Mouse (Mus musculus) testis, postnatal 10 days (tissue): ENCODE data around the gene Gm20388.

Experiments
- DNase-seq: peaks from one replicate; pipeline ENCODE4 v3.0.0; 2021; ENCODE audit warnings: low spot score

Gm20388 gene

DNA sequence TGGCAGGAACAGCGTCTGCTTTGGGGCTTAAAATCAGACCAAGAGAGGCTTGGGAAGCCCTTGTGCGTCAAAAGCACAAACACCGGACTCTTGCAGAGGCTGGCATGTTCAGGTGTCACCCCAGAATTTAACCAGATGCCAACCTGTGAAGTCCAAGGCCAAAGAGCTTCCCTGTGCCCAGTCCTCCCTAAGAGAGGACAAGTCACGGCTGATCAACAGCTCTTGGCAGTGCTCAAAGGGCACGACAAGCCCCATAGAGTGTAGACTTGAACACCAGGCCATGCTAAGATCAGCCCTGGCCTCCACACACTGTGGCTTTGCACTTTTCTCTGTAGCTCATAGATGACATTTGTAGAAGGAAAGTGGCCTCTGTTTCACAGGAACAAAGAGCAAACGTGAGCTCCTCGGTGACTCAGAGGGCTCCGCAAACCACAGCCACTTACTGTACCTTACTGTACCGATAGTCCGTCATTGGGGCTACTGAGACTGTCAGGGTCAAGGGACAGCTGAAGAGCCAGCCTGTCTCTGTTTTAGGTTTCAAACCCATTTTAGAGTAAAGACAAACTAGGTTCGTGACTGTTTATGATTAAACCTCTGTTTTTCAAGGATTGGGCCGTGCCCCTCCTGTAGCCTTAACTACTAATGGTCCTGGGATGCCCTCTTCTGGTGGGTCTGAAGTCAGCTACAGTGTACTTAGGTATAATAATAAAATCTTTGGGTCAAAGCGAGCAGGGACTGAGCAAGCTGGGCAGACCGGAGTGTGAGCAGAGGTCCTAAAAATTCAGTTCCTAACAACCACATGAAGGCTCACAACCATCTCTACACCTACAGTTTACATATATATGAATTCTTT, 2022.3 kb downstream of the Gm20388 start:
- DNase-seq, result no peak

DNA sequence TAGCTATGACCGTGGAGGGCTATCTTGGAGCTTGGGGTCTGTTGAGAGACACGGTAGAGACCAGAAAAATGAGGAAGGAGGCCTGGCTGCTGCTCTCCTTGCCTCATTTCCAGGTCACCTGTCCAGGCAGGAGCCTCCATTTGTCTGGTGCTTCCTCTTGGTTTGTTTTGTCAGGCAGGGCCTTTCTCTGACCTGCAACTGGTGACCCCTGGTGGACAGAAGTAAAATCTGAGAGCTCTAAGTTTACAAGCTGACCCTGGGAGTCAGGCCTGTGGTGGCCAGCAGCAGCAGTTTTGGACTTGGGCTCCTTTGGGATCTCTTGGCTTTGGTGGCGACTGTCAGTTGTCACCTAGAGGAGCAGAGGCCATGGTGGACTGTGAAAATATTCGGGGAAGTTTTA, 2023.9 kb downstream of the Gm20388 start:
- DNase-seq, result no peak

DNA sequence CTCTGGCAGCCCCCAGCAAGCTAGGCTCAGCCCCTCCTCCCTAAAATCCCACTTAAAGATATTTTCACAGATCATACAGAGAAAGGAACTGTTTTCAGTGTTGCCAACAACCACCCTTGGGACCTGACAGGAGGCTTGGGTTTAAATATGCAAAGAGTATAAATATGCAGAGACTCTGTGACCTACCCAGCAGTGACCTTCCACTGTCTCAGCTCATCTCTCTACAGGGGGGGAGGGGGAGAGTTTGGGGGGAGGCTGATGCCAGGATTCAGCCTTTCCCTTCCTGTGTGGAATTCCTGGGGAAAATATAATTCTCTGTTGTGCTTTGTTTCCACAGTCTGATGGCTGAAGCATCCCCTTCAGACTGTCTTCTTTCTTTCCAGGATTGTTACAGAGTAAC, 2024.3 kb downstream of the Gm20388 start:
- no peak for DNase-seq

DNA sequence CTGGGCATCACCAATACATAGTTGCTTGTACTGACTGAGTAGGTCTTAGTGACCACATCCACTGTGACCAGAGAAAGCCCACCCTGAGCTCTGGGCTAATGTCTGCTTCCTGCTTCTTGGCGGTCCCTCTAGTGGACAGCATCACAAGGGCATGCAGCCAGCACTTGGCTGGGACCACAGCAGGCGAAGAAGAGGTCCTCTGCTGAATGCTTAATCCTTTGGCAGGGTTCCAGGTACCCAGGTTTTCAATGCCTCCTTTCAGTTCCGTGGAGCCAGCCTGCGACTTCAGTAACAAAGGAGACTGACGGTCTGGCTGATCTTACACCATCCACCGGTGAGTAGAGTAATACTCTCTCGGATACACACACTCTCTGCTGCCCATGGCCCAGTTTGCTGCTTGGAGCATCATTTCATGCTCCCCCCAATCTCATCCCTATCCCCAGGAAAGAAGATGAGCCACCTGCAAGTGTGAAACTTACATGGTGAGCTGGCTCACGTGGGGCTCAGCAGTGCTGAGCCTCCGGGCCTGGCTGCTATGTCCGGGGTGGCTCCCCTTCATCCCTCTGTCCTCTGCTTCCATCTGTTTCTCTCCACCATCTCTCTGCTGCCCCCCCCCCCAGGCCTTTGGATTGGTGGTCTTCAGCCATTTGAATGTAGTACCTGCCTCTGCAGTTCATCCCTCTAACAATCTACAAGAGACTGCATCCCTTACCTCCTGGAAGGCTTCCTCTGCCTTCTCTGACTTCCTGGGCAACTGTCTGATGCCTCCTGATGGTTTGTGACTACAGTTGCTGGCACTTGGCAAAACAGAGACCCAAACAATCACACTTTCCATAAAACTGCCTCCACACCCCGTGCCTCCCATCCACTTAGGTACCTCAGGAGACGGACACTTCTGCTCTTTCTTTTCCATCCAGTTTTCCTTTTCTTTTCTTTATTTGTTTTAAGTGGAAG, 2025.0 kb downstream of the Gm20388 start:
- peak; percentile 73 for DNase-seq

DNA sequence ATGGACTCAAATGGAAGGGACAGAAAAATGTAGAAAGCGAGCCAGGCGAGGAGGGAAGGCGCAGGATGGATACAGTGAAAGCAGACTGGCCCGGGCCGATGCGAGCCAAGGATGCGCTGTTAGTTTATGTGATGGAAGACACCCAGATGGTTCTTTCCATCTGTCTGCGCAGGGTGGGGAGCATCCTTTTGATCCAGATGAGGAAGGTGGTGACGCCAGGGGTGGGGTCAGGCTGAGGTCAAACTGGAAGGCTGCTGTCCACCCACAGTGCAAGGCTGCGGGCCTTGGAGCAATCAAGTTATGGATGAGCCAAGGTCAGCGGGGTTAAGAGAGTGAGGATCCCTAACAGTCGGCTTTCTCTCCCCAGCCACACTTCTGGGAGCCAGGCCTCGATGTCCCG, 2025.8 kb downstream of the Gm20388 start:
- no peak for DNase-seq

DNA sequence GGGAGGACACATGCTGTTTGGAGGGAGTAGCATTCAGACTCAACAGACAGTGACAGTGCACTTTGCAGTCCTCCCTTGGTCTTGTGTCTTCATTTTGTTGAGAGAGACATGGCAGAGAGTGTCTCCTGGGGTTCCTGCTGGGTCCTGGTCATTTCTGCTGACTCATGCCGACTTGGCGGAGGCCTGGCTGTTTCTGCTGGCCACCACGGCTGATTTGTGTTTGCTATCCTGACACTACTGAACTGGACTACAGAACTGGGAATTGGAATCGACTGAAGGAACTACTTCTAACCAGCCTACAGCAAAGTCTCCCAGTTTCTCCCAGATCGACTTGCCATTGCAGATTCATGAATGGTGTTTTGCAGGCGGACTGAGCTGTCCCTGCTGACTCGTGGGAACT, 2028.1 kb downstream of the Gm20388 start:
- no peak for DNase-seq

DNA sequence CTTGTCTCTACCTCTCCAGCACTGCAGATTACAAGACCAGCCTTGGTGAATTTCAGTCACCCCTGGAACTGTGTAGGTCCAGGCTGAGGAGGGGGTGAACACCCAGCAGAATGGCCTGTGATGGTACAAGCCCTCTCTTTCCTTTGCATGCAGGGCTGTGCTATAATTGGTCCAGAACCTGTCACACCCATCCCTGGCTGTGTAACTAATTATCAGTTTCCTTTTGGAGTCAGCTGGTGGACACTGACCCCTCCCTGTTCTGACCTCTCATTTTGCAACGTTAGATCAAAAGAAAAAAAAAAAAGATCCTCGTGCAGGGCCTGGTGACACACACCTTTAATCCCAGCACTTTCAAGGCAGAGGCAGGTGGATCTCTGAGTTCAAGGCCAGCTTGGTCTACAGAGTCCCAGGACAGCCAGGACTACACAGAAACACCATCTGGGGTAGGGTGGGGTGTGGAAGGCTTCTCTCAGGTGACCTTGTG, 2032.5 kb downstream of the Gm20388 start:
- no peak for DNase-seq

DNA sequence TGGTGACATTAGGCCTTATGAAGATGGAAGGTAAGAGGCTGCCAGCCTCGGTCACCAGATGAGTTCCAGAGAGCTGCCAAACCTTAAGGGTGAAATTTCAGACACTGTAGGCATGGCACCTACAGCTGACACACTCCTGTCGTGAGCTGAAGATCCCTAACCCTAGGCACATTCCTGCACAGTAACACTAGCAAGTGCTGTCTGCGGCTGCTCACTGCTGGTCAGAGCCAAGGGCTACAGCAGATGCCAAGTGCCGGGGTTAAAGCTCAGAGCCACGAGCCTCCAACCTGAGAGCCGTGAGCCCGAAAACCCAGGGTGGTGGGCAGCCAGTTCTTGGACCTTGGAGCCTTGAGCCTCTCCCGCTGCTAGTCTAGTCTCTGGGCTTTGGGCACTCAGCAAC, 2033.1 kb downstream of the Gm20388 start:
- DNase-seq, result no peak

DNA sequence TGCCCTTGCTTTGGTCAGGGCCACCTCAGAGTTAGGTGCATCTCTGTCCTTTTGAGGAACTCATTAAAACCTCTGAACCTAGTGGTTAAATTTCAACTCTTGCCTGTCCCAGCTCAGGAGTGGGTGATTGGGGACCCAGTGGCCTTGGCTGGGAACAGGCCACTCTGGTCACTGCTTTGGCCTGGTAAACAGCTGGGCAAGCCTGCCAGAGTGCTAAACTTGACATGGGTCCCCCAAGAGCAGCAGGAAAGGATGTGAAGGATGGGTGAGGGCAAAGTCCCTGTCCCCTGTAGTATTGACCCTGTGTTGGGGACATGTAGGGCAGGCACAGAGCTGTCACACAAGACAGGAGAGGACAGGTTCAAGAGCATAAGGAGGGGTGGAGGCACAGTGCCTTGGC, 2034.2 kb downstream of the Gm20388 start, which contains the start of gene Car5a:
Gene Car5a (minus strand): TSS at position 74 of the 400 bp plus-strand sequence.
- no peak for DNase-seq

DNA sequence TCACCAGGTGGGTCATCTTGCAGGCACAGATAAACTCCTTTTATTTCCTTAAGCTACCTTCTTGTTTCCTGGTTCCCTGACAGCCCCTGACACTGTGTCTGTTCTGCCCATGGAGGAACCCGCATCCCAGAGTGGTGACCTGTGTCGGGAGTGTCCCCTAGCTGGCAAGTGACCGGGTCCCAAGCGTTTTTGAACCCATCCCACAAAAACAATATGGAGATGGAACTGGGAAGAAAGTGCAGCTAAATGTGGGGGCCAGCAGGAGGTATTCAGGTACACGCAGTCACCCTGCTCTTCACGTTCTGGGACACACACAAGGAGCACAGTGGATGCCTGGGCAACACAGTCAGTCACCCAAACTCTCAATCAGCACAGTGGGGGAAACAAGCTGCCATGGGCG, 2035.7 kb downstream of the Gm20388 start:
- no peak for DNase-seq

DNA sequence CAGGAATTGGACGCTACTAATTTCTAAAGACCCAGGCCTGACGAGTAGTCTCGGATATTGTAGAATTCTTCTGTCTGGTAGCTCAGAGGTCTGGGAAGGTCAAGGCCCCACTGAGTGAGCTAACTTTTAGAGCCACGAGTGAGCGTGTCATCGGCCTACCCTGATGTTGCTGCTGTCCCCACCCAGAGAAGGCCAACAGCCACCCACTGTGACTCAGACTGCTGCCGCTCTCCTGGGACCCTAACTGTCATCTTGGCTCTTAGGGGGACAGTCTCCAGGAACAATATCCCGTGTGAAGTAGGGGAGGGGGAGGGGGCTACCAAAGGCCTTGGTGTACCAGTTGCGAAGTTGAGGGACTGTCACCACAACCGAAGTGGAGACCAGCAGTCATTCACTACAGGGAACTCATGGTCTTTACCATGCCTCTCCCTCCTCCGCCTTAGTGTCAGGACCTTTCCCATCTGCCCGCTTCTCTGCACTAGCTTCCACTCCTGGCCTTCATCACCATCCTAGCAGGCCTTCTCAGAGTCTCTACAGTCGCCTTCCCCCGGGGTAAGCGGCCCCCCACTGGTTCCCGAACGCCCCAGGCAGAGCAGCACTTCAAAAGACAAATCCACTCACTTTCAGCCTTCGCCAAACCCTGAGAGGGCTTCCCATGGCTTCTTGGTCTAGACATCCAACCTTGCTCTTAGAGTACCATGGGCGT, 2036.6 kb downstream of the Gm20388 start:
- no peak for DNase-seq

DNA sequence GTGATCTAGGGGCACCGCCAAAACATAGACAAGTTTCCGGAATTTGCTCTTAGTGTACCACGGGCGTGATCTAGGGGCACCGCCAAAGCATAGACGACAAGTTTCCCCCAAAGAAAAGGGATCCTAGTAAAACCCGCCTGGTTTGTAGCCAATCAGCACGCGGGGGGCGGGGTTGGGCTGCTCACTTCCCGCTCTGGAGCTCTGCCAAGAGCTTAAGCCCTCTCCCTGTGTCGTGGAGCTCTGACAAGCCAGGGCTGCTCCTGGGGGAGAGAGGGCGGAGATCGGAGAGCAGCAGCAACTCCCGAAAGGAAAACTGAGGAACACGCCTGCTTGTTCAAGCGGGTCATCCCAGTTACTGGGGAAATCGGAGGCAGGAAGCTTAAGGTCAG, 2037.1 kb downstream of the Gm20388 start:
- DNase-seq, result peak; percentile 94

DNA sequence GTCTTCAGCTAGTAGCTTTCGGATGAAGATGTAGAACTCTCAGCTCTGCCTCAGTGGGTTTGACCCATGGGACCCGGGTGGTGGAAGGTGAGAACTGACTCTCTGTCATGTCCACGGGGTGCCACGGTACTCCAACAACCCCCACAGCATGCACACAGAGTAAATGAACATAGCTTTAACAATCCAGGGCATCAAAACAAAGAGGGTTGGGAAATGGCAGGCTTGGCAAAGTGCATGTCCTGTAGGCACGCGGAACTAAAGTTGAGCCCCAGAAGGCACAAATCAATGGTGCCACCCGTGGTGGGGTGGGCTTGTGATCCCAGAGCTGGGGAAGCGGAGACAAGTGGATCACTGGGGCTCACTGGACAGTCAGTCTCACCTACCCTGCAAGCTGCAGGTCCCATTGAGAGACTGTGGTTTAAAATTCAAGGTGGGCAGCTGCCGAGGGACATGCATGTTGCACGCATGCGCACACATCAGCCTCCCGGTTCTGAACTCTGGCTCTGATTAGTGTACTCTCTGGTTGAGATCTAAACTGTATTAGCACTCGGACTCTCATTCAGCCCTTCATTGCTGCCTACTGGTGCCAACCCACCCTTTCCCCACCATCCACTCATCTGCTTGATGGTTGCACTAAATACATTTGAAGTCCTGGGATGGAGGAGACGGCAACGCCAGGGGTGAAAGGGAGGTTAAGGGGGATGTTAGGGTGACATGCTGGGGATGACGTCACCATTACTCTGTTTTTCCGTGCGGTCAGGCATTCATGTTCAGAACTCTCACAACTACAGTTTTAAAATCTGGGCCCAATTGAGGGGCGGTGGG, 2037.9 kb downstream of the Gm20388 start:
- no peak for DNase-seq

DNA sequence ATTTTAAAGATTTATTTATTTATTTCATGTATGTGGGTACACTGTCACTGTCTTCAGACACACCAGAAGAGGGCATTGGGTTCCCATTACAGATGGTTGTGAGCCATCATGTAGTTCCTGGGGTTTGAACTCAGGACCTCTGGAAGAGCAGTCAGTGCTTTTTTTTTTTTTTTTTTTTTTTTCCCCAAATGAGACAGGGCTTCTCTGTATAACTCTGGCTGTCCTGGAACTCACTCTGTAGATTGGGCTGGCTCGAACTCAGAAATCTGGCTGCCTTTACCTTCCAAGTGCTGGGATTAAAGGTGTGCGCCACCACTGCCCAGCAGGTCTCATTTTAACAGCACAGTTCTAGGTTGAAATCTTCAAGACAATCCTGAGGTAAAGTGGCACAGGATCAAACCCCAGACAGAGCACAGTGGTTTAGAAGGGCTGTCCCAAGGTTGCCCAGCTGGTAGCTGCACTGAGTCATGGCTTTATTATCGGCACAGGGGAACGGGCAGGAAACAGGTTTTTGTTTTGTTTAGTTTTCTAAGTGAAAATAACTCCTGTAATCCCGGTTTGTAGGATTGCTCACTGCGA, 2038.7 kb downstream of the Gm20388 start, which contains the start of gene Banp:
Gene Banp (plus strand): TSS at position 529 of the 579 bp plus-strand sequence.
- no peak for DNase-seq

DNA sequence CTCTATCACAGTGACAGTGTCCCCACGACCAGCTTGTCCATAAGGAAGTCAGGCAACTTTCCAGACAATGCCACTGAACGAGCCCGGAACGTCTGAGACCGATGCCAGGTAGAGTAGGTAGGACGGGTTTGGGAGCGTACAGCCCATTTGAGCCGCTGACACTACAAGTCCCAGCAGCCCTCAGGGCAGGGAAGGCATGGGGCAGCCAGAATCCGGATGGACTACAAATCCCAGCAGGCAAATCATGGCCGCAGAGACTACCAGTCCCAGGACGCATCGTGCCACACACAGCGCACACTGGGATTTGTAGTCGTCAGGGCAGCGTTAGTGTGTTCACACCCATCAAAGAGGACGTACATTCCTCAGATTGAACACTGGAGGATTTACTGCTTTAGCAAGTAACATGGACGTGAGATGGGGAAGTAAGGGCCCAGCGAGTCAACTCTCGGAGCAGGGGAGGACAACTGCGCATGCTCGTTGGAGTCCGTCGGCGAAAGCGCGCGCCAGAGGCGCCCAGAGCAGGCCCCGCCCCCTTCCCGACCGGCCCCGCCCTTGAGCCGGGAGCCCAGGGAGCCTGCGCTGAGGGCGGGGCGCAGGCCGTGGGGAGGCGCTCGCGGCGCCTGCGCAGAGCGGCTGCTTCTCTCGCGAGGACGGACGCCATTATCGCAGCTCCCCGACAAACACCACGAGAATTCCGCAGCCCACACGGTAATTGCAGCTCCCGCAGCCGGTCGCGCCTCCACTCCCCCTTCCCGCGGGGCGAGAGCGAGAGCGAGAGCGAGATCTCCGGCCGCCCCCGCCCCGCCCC, 2039.5 kb downstream of the Gm20388 start:
- DNase-seq, result peak; percentile 100

DNA sequence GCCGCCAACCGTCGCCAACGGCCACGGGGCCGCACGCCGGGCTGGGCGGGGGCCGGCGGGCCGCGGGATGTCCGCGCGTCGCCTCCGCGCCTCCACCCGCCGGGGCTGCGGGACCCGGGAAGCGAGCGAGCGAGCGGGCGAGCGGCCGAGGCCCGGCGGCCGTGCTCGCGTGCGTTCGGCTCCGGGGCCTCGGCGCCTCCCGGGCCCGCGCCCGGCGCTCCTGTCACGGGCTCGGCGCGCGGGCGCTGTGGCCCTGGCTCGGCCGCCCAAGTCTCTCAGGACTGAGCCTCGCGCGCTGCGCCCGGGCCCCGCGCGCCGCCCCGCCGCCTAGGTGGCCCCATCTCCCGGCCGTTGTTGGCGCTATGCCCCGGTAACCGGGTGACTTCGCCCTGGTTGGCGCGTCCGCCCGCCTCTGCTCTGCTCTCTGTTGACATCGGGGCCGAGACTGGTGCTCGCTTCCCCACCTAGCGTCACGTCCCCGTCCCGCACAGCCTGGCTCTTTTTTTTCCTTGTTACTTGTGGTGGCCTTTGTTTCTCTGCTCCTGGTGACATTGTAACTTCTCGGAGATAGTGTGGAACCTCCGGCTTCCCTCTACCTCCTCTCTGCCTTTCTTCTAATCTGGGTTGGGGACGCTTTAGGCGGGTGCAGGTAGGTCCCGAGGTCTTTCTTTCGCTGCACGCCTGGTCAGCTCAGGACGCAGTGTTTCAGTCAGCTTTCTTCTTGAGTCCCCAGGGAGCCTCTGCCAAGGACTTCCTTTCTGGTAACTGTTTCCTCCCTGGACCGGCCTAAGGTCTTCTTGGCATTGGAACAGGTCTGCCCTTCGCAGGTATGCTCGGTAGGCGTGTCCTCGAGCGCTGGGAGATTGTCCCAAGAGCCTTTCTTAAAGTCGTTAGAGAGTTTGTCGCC, 2040.4 kb downstream of the Gm20388 start:
- peak; percentile 87 for DNase-seq

DNA sequence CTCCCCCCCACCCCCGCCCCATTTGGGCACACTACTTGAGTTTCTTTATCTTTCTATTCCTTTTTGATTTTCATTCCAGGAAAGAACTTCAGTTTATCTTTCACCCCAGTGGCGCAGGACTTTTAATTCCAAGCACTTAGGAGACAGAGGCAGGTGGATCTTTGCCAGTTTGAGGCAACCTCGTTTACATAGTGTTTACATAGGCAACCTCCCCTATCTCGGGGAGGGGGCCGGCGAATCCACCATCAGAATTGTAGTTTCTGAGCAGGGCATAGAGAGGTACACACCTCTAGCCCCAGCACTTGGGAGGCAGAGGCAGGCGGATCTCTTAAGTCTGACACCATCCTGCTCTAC, 2041.0 kb downstream of the Gm20388 start:
- DNase-seq, result no peak

DNA sequence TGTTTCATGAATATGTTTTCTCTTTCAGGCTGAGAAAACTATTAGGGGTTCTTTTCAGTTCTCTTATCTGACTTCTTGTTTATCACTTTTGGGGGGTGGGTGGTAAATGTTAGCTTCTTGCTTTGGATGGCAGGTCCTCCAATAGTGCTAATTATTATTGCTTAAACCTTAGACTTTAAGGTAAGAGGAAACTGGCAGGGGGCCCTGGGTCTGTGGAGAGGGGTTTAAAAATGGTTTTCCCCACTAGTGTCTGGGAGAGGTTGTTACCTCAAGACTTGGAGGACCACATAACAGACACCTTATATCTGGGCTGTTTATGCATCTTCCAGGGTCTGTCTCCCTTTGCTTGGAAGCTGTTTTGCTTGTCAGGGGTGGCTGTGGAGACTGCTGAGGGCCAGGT, 2041.5 kb downstream of the Gm20388 start:
- no peak for DNase-seq

DNA sequence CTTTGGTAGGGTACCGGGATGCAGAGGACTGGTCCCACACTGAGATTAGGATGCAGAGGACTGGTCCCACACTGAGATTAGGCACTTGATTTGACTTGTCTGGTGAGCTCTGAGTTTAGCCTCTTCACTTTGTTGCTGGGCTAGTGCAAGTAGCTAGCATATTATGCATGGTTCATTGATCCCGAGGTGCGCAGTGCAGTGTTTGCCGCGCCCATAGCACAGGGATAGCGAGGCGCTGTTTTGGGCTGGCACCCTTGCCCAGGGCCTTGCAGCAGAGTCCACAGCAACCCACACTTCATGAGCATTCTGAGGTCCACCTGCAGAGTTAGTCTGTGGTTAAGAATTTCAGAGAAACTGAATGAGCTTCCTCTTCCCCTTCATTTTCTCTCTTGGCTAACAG, 2042.2 kb downstream of the Gm20388 start:
- no peak for DNase-seq
